Mouse (Mus musculus): ENCODE results near the gene Myof.

DNA sequence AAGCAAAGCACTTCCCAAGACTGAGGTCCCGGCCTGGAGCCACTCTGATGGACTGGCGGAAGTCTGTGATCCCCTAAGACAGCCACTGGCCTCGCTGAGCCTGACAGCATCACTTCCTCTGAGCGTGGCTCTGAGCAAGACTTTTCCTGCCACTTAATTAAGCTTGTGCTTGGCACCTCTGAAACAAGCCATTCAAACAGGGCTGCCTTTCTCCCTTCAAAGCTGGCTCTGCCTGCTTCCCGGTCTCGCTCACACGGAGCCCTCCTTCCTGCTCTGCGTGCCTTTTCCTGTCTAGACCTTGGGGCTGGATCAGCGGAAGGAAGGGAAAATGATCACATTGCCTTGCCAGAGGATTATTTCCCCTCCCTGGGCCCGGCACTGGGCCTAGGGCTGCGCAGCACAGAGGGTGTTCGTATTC is 124.9 kb downstream of the Myof start:
- TF ChIP-seq ZC3H11A (IDR thresholded peaks at IDR 0.05; ENCODE audit: borderline replicate concordance, low read depth, low read length) (no peak), CHD2 (IDR thresholded peaks at IDR 0.05; ENCODE audit: low read depth, low read length) (no peak), ZNF384 (IDR thresholded peaks at IDR 0.05; ENCODE audit: low read depth, low read length) (no peak), MAFK (IDR thresholded peaks at IDR 0.05; ENCODE audit: insufficient read depth, low read depth, low read length) (no peak), HCFC1 (IDR thresholded peaks at IDR 0.05; ENCODE audit: borderline replicate concordance, insufficient read depth, low read length) (no peak)
